Mouse (Mus musculus) megakaryocyte-erythroid progenitor cell, adult 5 weeks (primary cell): ENCODE measurements around the gene Nupl2. TPM values are rescaled to one million over a fixed set of nuclear protein-coding genes. Genes with fewer than 3 reads are reported as not detected.

Experiments used
- polyA plus RNA-seq: library from polyadenylated mRNA; stranded (reverse); fragments of >175 nt; gene quantifications from 2 replicates; pipeline ENCODE4 v1.2.3, GENCODE M21; 2012

Gene Nupl2
- 5.4 and 6.3 TPM in 2 replicates for polyA plus RNA-seq

DNA sequence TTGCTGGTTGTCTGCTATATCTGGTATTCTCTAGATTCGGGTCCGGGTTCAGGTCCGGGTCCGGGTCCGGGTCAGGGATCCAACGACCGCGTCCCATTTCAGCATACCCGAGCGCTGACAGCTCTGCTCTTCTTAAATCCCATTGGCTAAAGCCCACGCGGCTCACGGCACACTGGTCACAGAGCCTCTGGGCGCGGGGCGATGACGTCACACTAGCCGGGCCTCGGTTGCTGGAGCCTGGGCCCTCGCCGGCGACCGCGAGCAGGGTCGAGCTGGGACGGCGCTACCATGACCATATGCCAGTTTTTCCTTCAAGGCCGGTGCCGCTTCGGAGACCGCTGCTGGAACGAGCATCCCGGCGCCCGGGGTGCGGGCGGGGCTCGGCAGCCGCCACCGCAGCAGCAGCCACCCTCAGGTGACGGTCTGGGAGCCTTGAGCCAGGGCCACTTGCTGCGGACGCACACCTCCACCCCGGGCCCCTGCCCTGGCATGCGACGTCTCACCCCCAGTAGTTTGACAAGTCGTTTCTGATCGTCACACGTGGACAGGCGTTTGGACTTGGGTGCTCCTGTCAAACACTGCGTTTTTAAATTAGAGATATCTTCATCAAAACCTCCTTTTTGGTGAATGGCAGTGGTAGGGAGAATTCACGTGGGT lies at the start of gene Nupl2:
Gene Nupl2, plus strand, starts transcription at position 175 of the 657 bp plus-strand sequence.

Other genes starting within 250 kb of the Nupl2 start
- 4.7 and 5.1 TPM in 2 replicates for gene Fam126a, start 134.3 kb upstream of the Nupl2 start, polyA plus RNA-seq
- 1.9 TPM in 2 replicates for gene Klhl7, start 64.4 kb upstream of the Nupl2 start, polyA plus RNA-seq
- gene Kcnh2, start 186.6 kb downstream of the Nupl2 start, polyA plus RNA-seq: 1.2 and 3.4 TPM in 2 replicates
- 0.01 and 0.04 TPM in 2 replicates for gene Nos3, start 199.8 kb downstream of the Nupl2 start, polyA plus RNA-seq
- 9.1 and 12.0 TPM in 2 replicates for gene Atg9b, start 227.2 kb downstream of the Nupl2 start, polyA plus RNA-seq
- gene Abcb8, start 228.7 kb downstream of the Nupl2 start, polyA plus RNA-seq: 39.0 and 46.9 TPM in 2 replicates
- 0.59 and 0.61 TPM in 2 replicates for gene Asic3, start 248.4 kb downstream of the Nupl2 start, polyA plus RNA-seq